Mouse (Mus musculus) forebrain, embryonic 11.5 days (tissue): Measurements from ENCODE around the gene Afap1l2. TPM values are rescaled to one million over a fixed set of nuclear protein-coding genes. Genes with fewer than 3 reads are reported as not detected.

Experiments
- ATAC-seq: fragments of 200-750 bp; cut with Nextera tagmentation; replicated peaks from 2 replicates; pipeline ENCODE4 v1.8.0; 2017; ENCODE audit warnings: moderate TSS enrichment; ENCODE audit not compliant: low FRiP score
- DNase-seq: peaks from one replicate; pipeline ENCODE4 v3.0.0-alpha.2; 2017; ENCODE audit warnings: low spot score
- H3K27ac ChIP-seq: fragments of 300-500 bp; sonication (generic); 2 replicates; pipeline ENCODE4 v1.5.1; 2014; ENCODE audit warnings: low read depth, low read length
- H3K27me3 ChIP-seq: fragments of 300-500 bp; sonication (generic); 2 replicates; pipeline ENCODE4 v1.6.1; 2014; ENCODE audit warnings: mild to moderate bottlenecking, low read length, mixed read lengths; ENCODE audit not compliant: control insufficient read depth, insufficient read depth
- H3K36me3 ChIP-seq: fragments of 300-500 bp; sonication (generic); 2 replicates; pipeline ENCODE4 v1.6.1; 2014; ENCODE audit warnings: mild to moderate bottlenecking, low read length, moderate library complexity, mixed read lengths; ENCODE audit not compliant: control insufficient read depth, insufficient read depth
- H3K4me1 ChIP-seq: fragments of 300-500 bp; sonication (generic); replicated peaks from 2 replicates; pipeline ENCODE4 v1.6.1; 2014; ENCODE audit warnings: low read length, mixed read lengths; ENCODE audit not compliant: control insufficient read depth, insufficient read depth
- H3K4me2 ChIP-seq: fragments of 300-500 bp; sonication (generic); 2 replicates; pipeline ENCODE4 v1.6.1; 2014; ENCODE audit warnings: low read depth, mild to moderate bottlenecking, low read length, moderate library complexity, mixed read lengths; ENCODE audit not compliant: severe bottlenecking
- H3K4me3 ChIP-seq: fragments of 300-500 bp; sonication (generic); 2 replicates; pipeline ENCODE4 v1.5.1; 2014; ENCODE audit warnings: low read depth, low read length
- H3K9ac ChIP-seq: fragments of 300-500 bp; sonication (generic); 2 replicates; pipeline ENCODE4 v1.6.1; 2014; ENCODE audit warnings: low read length
- H3K9me3 ChIP-seq: fragments of 300-500 bp; sonication (generic); 2 replicates; pipeline ENCODE4 v1.6.1; 2016; ENCODE audit warnings: low read length, mixed read lengths; ENCODE audit not compliant: control insufficient read depth
- WGBS: fragments of 180-500 bp; shearing (Covaris S2); extraction: QIAGEN DNeasy Blood & Tissue Kit; methylation state at CpG from one replicate; pipeline ENCODE4 v1.1.7; 2014; 5-methylcytosine and 5-hydroxymethylcytosine counted together
- polyA plus RNA-seq: library from polyadenylated mRNA; unstranded; fragments of >200 nt; fragmentation: Nextera tagmentation; extraction: Ambion mirVana; gene quantifications from 2 replicates; pipeline ENCODE4 v1.2.1, GENCODE M21; 2014

Afap1l2 gene
- polyA plus RNA-seq, 1 experiment from 2014 or later: 2.4 TPM

DNA sequence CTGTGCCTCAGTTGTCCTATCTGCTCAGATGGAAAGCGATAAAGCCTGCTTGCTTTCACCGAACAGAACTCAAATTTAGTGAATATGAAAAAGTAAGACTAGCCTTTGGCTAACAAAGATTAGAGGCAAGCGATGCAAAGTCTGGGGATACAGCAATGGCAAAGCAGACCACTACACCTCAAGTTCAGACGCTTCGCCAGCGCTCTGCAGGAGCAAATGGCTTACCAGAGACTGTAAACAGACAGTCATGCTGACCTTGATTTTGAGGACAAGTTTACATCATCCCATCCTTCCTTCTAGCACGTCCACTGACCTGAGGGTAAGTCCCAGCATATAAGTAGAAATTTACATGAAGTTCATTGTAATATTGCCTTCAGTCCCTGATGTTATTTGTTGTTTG lies 61.8 kb downstream of the Afap1l2 start:
- H3K4me2 ChIP-seq: no peak overlapping the region
- WGBS: 93% methylated on average over 7 of the region's 7 CpGs

DNA sequence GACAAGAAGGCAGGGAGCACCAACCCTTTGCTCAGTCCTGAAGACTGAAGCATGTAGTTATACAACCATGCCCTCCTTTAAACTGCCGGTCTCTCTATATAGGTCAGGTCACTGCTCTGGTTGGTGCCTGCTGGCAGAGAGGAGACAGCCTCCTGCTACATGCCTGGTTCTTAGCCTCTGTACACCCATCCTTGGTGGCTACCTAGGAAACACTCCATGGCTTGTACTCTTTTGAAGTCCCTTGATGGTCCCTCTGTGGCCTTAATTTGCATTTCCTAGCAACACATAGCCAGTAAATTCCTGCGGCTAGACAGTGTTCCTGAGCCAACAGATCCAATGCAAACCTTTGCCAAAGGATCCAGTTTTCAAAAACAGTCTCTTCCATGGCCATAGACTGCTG lies 62.4 kb downstream of the Afap1l2 start:
- WGBS: 90% methylated on average over 2 of the region's 2 CpGs
- no peak overlapping the region for H3K27ac ChIP-seq
- no peaks in the 10 kb centered on the region for H3K4me1 ChIP-seq
- no peaks in the 10 kb centered on the region for H3K36me3 ChIP-seq
- DNase-seq (no peak), ATAC-seq (no peak)
- H3K9ac ChIP-seq: no peak overlapping the region
- no peaks in the 10 kb centered on the region for H3K9me3 ChIP-seq
- no peak overlapping the region for H3K4me3 ChIP-seq
- H3K4me2 ChIP-seq: no peak overlapping the region
- no peaks in the 10 kb centered on the region for H3K27me3 ChIP-seq

More for the DNA sequence above, 61.8 kb downstream of the Afap1l2 start:
- Histone ChIP-seq H3K4me3 (no peak overlapping the region), H3K27ac (no peak overlapping the region), H3K36me3 (no peaks in the 10 kb centered on the region), H3K27me3 (no peaks in the 10 kb centered on the region), H3K9me3 (no peaks in the 10 kb centered on the region), H3K4me1 (no peaks in the 10 kb centered on the region), H3K9ac (no peak overlapping the region)
- no peak for DNase-seq
- no peak for ATAC-seq

DNA sequence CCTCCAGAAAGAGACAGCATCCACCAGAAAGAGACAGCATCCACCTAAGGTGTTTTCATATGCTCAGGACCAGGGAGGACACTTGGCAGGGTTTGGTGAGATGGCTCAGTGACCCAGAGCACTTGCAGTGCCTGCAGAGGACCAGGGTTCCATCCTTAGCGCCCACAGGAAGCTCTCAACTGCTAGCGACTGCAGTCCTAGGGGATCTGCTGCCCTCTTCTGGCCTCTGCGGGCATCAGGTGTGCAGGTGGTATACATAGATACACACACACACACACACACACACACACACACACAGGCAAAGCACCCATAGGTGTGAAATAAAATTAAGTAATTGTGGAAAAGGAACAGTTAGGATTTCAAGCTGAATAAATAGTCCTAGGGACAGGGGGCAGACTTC lies 63.2 kb downstream of the Afap1l2 start:
- no peak overlapping the region for H3K4me3 ChIP-seq
- WGBS: 97% methylated on average over 3 of the region's 3 CpGs
- H3K4me1 ChIP-seq: no peaks in the 10 kb centered on the region
- no peaks in the 10 kb centered on the region for H3K27me3 ChIP-seq
- no peaks in the 10 kb centered on the region for H3K9me3 ChIP-seq
- no peaks in the 10 kb centered on the region for H3K36me3 ChIP-seq
- H3K4me2 ChIP-seq: no peak overlapping the region
- ATAC-seq (no peak), DNase-seq (no peak)
- H3K27ac ChIP-seq: no peak overlapping the region
- H3K9ac ChIP-seq: no peak overlapping the region

DNA sequence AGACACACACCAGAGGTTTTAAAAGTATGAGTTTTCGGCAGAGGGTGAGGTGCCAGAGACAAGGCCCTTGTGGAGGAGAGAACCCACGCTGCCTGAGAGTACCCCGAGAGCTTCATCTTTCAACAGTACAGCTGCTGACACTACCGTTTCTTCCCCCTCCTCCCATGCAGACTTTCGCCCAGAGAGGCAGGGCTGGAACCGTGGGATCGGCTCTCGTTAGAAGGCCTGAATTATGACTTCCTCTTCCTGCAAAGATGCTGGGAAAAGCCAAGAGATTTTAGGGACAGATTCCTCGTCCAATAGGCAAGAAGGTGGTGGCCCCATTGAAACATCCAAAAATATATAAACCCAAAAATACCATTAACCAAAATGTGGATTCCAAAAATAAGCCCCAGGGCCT lies 63.8 kb downstream of the Afap1l2 start:
- Histone ChIP-seq H3K36me3 (no peaks in the 10 kb centered on the region), H3K9ac (no peak overlapping the region), H3K4me2 (no peak overlapping the region), H3K27ac (no peak overlapping the region), H3K27me3 (no peaks in the 10 kb centered on the region), H3K9me3 (no peaks in the 10 kb centered on the region), H3K4me1 (no peaks in the 10 kb centered on the region), H3K4me3 (no peak overlapping the region)
- no peak for DNase-seq
- no peak for ATAC-seq
- 84% methylated on average over 9 of the region's 9 CpGs for WGBS

DNA sequence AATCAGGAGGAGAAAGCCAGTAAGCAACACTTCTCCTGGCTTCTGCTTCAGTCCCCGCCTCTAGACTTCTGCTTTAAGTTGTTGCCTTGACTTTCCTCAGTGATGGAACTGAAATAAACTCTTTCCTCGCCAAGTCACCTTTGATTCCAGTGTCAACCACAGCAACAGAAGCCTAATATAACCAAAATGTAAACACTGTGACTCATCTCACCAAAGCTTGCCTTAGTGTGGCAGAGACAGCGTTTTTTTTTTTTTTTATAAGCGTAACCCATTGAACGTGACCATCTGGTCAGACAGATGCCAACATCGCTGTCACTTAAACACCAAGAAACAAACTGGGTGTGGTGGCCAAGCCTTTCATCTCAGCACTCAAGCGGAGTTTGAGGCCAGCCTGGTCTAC lies 65.8 kb downstream of the Afap1l2 start:
- ATAC-seq: no peak
- H3K9ac ChIP-seq: no peak overlapping the region
- no peaks in the 10 kb centered on the region for H3K4me1 ChIP-seq
- H3K36me3 ChIP-seq: no peaks in the 10 kb centered on the region
- WGBS: 92% methylated on average over 7 of the region's 7 CpGs
- no peak overlapping the region for H3K4me3 ChIP-seq
- no peak for DNase-seq
- H3K4me2 ChIP-seq: no peak overlapping the region
- no peaks in the 10 kb centered on the region for H3K9me3 ChIP-seq
- H3K27me3 ChIP-seq: no peaks in the 10 kb centered on the region
- H3K27ac ChIP-seq: no peak overlapping the region

DNA sequence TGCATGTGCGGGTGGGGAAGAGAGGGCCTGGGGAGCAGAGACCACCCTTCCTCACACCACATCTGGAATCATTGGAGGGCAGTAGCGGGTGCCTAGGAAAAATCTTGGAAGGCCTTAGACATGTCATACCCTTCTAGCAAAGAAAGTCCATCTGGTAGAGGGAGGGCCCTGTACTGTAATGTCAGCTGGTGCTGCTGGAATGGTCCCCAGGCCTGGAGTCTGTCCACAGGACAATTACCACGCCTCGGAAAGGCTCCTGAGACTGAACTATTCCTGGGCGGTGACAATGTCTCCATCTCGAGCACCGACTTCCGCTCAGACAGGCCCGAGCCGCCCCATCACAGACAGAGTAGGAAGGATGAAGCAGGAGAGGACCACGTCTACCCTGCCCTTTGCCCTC lies 67.5 kb downstream of the Afap1l2 start:
- Histone ChIP-seq H3K4me3 (no peak overlapping the region), H3K9ac (no peak overlapping the region), H3K36me3 (no peaks in the 10 kb centered on the region), H3K27ac (no peak overlapping the region), H3K4me1 (no peaks in the 10 kb centered on the region), H3K4me2 (no peak overlapping the region), H3K27me3 (no peaks in the 10 kb centered on the region), H3K9me3 (no peaks in the 10 kb centered on the region)
- no peak for ATAC-seq
- DNase-seq: no peak
- WGBS: 93% methylated on average over 11 of the region's 11 CpGs

DNA sequence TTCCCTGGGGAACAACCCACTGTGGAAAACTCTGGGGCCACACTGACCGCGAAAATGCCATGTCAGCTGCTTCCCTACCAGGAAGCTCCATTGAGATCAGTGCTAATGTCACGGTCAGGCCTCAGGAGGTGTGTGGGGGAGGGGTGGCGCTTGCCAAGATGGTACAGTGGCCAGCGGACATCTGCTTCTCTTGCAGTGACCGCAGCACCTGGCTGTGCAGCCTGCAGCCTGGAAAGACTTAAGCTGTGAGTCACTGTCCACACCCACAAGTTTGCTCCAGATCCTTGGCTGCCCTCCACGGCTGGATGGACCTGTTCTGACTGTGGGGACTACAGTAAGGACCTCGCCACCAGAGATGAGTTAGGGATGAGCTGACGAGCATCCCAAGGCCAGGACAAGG lies 68.2 kb downstream of the Afap1l2 start:
- H3K27me3 ChIP-seq: no peaks in the 10 kb centered on the region
- no peak overlapping the region for H3K4me2 ChIP-seq
- no peaks in the 10 kb centered on the region for H3K9me3 ChIP-seq
- H3K9ac ChIP-seq: no peak overlapping the region
- H3K4me3 ChIP-seq: no peak overlapping the region
- no peaks in the 10 kb centered on the region for H3K4me1 ChIP-seq
- H3K27ac ChIP-seq: no peak overlapping the region
- H3K36me3 ChIP-seq: no peaks in the 10 kb centered on the region
- WGBS: 81% methylated on average over 9 of the region's 9 CpGs
- no peak for ATAC-seq
- no peak for DNase-seq

DNA sequence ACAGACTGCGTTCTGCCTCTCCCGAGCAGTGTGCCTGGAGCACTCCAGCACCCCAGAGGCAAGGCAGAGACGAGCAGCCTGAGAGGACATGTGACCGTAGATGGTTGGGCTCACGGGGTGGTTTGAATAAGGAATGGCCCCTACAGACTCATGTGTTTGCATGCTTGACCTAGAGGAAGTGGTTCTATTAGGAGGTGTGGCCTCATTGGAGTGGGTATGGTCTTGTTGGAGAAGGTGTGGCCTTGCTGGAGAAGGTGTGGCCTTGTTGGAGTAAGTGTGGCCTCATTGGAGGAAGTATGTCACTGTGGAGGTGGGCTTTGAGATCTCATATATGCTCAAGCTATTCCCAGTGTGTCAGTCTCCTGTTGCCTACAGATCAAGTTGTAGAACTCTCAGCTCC lies 70.1 kb downstream of the Afap1l2 start:
- Histone ChIP-seq H3K27me3 (no peaks in the 10 kb centered on the region), H3K4me1 (no peaks in the 10 kb centered on the region), H3K36me3 (no peaks in the 10 kb centered on the region), H3K9ac (no peak overlapping the region), H3K4me2 (no peak overlapping the region), H3K9me3 (no peaks in the 10 kb centered on the region), H3K27ac (no peak overlapping the region), H3K4me3 (no peak overlapping the region)
- 93% methylated on average over 5 of the region's 5 CpGs for WGBS
- ATAC-seq (no peak), DNase-seq (no peak)

DNA sequence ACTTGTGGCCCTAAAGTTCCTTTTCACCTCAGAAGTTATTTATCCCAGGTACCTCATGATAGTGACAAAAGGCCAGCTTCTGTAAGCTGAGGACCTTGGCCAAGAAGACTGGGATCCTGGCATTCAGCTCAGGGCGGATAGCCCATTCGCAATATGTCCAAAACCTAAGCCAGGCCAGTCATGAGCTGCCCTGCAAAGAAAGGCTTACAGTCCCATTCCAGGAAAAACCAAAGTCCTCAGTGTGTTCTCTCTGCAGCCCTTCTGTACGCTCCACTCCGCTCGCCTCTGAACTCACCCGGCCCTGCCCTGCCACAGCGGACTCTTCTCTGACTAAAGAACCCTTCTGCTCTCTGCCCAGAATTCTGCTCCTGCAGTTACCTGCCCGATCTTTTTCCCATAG lies 71.8 kb downstream of the Afap1l2 start:
- Histone ChIP-seq H3K4me2 (no peak overlapping the region), H3K4me3 (no peak overlapping the region), H3K4me1 (no peaks in the 10 kb centered on the region), H3K27ac (no peak overlapping the region), H3K9ac (no peak overlapping the region), H3K36me3 (no peaks in the 10 kb centered on the region), H3K9me3 (no peaks in the 10 kb centered on the region), H3K27me3 (no peaks in the 10 kb centered on the region)
- 97% methylated on average over 8 of the region's 8 CpGs for WGBS
- ATAC-seq (no peak), DNase-seq (no peak)
